Mouse (Mus musculus) liver, adult 10 weeks (tissue): ENCODE data around the gene Prdx6b. TPM values are rescaled to one million over a fixed set of nuclear protein-coding genes. Genes with fewer than 3 reads are reported as not detected.

ENCODE experiments used
- polyA plus RNA-seq: library from polyadenylated mRNA; stranded (reverse); fragments of 350-450 nt; fragmentation: Illumina TruSeq; extraction: RNeasy Lipid Tissue Mini Kit (QIAGEN cat#74804); gene quantifications from one replicate; pipeline ENCODE4 v1.2.3, GENCODE M21; 2014; ENCODE audit warnings: low read depth, low replicate concordance

Gene Prdx6b
- not detected for polyA plus RNA-seq

DNA sequence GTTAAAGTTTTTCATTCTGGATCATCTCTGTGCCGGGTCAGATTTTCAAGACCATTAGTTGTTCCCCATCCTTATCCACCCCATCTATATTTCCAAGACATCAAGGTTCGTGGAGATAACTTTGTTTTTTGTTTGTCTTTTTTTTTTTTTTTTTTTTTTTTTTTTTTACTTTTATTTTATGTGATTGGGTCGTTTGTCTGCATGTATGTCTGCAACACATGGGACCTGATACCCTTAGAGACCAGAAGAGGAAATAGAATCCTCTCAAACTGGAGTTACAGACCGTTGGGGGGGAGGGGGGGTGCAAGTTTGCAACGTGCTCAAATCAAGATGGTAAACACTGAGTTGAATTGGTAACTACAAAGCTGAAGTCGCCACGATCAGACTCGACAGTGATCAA, at the start of gene Prdx6b:
Prdx6b (plus strand) TSS at position 301 of the 400 bp plus-strand sequence.

DNA sequence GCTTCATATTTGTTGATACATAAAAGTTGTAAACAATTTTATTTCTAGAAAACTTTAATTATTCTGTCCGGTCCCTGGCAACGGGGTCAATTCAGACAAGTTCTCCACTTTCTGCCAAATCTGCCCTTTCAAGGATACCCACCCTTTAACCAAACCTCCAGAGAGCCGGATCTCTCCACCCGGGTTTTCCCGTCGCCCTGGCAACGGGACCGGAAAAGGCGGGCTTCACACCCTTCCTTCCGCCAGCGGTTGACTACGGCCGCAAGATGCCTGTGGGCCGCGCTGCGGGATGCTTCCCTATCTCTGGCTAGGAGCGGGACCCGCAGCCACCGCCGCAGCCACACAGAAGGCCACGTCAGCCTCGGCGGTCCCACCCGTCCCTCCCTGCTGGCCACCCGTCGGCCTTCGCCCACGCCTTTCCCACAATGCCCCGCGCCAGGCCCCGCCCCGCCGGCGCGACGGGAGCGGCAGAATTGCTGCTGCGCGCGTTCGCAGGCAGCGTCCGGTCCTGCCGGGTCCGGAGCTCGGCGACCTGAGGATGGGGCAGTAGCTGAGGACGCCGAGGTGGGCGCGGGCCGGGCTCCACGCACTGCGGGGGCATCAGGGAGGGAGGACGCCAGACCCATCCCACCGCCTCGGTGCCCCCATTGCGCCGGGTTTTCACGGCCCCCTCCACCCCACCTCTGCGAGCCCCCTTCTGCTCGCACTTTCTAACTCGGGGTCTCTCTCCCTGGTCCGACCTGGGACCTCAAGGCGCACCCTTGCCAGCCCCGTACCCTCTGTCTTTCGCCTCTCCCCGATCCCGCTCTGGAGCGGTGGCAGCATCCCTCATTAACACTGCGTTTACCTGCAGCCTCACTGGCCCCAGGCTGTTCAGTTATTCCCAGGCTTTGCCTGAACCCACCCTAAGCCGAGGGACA, 23.2 kb downstream of the Prdx6b start, which contains the start of gene Dnajc10:
Dnajc10 (plus strand) TSS at position 225 of the 920 bp plus-strand sequence.

Other genes starting within 250 kb of the Prdx6b start
- gene Pde1a, start 163.0 kb upstream of the Prdx6b start, polyA plus RNA-seq = 3.9 TPM
- 31.7 TPM for gene Dnajc10, start 23.0 kb downstream of the Prdx6b start, polyA plus RNA-seq
- 1.4 TPM for gene Frzb, start 155.2 kb downstream of the Prdx6b start, polyA plus RNA-seq